Mouse (Mus musculus): ENCODE measurements at regions not wholly inside any gene's neighbourhood (a gene's known extent, or its start where the extent isn't known, plus 50 kb on each side); places are given as distances from the start of the nearest gene placed in this dataset.

GRCm38 (mm10) chr12:30510861-30511260 lies 73.4 kb upstream of the Tmem18 start:
- DNase-seq: no peak

GRCm38 (mm10) chr12:30483370-30483769 lies 100.9 kb upstream of the Tmem18 start:
- DNase-seq: no peak

GRCm38 (mm10) chr12:30473473-30473815 lies 100.3 kb upstream of the Sntg2 start:
- no peak for DNase-seq

- no peak for DNase-seq
These were observed 99.7 kb upstream of the Sntg2 start for GRCm38 (mm10) chr12:30472743-30473472.

GRCm38 (mm10) chr12:30467186-30467585 lies 94.0 kb upstream of the Sntg2 start:
- DNase-seq: no peak

- peak; percentile 6 for DNase-seq
These were observed 77.4 kb upstream of the Sntg2 start for GRCm38 (mm10) chr12:30450614-30451013.

GRCm38 (mm10) chr12:30434892-30435291 lies 61.7 kb upstream of the Sntg2 start:
- no peak for DNase-seq

GRCm38 (mm10) chr12:30432861-30433260 lies 59.7 kb upstream of the Sntg2 start:
- DNase-seq: no peak

GRCm38 (mm10) chr12:30430641-30431040 lies 57.5 kb upstream of the Sntg2 start:
- no peak for DNase-seq

GRCm38 (mm10) chr12:30425301-30425700 lies 52.1 kb upstream of the Sntg2 start:
- no peak for DNase-seq
